Mouse (Mus musculus): ENCODE results near the gene N4bp2. TPM values are rescaled to one million over a fixed set of nuclear protein-coding genes. Genes with fewer than 3 reads are reported as not detected.

The N4bp2 gene
- polyA plus RNA-seq, 1 experiment from 2014 or later: 14.9 TPM

GRCm38 (mm10) chr5:65842947-65843346 lies 79.6 kb downstream of the N4bp2 start:
- Histone ChIP-seq H3K9me3 (no peaks in the 10 kb centered on the region), H3K36me3 (no peaks in the 10 kb centered on the region), H3K4me1 (replicated peaks) (no peaks in the 10 kb centered on the region), H3K27ac (replicated peaks) (no peak overlapping the region), H3K9ac (no peak overlapping the region), H3K27me3 (no peaks in the 10 kb centered on the region), H3K4me3 (no peak overlapping the region), H3K4me2 (no peak overlapping the region)
- WGBS: 96% methylated on average over 7 of the region's 7 CpGs
- no peak for ATAC-seq (ENCODE audit: low read depth)

DNA sequence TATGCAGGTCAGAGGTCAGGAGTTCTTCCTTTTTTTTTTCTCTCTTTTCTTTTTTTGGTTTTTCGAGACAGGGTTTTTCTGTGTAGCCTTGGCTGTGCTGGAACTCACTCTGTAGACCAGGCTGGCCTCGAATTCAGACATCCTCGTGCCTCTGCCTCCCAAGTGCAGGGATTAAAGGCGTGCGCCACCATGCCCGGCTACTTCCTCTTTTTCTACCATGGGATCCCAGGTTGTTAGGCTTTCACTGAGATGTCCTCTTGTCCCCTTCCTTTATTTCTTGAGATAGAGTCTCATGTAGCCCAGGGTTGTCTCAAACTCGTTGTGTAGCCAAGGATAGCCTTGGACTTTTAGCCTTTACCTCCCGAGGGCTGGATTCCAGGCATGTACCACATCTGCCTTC lies 83.2 kb downstream of the N4bp2 start:
- H3K4me2 ChIP-seq: no peak overlapping the region
- no peak overlapping the region for H3K27ac ChIP-seq (replicated peaks)
- no peak overlapping the region for H3K4me3 ChIP-seq
- H3K9ac ChIP-seq: no peak overlapping the region
- H3K9me3 ChIP-seq: no peaks in the 10 kb centered on the region
- no peak for ATAC-seq (ENCODE audit: low read depth)
- WGBS: 89% methylated on average over 8 of the region's 8 CpGs
- H3K4me1 ChIP-seq (replicated peaks): no peaks in the 10 kb centered on the region
- no peaks in the 10 kb centered on the region for H3K27me3 ChIP-seq
- H3K36me3 ChIP-seq: no peaks in the 10 kb centered on the region

DNA sequence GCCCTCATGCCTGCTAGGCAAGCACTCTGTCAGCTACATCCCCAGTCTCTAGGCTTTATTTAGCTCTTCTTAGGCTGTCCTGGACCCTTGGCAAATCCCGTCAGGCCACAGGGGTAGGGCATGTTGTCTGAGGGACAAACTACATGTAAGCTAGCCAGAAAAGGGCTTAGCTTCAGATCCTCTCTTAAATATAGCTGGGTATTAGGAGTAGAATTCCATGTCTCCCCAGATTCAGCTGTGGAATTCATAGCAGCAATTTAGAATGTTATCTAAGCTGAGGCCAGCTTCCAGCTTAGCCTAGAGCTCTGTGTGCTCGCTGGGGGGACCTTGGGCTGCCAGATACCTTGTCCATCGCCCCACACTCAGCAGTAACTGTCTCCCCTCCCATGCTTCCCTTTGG lies 83.6 kb downstream of the N4bp2 start:
- Histone ChIP-seq H3K4me2 (no peak overlapping the region), H3K9me3 (no peaks in the 10 kb centered on the region), H3K27ac (replicated peaks) (no peak overlapping the region), H3K9ac (no peak overlapping the region), H3K4me1 (replicated peaks) (no peaks in the 10 kb centered on the region), H3K27me3 (no peaks in the 10 kb centered on the region), H3K4me3 (no peak overlapping the region), H3K36me3 (no peaks in the 10 kb centered on the region)
- 85% methylated on average over 3 of the region's 3 CpGs for WGBS
- no peak for ATAC-seq (ENCODE audit: low read depth)

GRCm38 (mm10) chr5:65847656-65848055 lies 84.3 kb downstream of the N4bp2 start:
- Histone ChIP-seq H3K4me2 (no peak overlapping the region), H3K9ac (no peak overlapping the region), H3K9me3 (no peaks in the 10 kb centered on the region), H3K4me1 (replicated peaks) (no peaks in the 10 kb centered on the region), H3K27ac (replicated peaks) (no peak overlapping the region), H3K27me3 (no peaks in the 10 kb centered on the region), H3K4me3 (no peak overlapping the region), H3K36me3 (no peaks in the 10 kb centered on the region)
- WGBS: 73% methylated on average over 7 of the region's 7 CpGs
- no peak for ATAC-seq (ENCODE audit: low read depth)

DNA sequence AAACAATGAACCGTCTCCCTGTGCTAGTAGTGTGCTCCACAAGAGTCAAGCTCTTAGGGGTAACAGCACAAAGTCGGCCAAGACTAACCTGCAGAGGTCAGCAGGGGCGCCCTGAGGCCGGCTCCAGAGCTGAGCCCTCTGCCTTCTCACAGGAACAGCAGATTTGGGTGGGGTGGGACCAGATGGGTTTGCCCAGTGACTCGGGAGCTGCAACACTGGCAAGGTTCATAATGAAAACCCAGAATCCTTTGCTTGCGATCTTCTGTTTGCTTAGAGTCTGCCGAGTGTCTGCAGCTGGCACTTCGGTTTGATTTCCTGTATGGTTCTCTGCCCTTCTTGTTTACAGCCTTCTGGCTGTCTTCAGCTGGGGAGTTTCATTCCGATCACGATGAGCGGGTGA lies 87.4 kb downstream of the N4bp2 start:
- 75% methylated on average over 11 of the region's 11 CpGs for WGBS
- no peak overlapping the region for H3K27ac ChIP-seq (replicated peaks)

DNA sequence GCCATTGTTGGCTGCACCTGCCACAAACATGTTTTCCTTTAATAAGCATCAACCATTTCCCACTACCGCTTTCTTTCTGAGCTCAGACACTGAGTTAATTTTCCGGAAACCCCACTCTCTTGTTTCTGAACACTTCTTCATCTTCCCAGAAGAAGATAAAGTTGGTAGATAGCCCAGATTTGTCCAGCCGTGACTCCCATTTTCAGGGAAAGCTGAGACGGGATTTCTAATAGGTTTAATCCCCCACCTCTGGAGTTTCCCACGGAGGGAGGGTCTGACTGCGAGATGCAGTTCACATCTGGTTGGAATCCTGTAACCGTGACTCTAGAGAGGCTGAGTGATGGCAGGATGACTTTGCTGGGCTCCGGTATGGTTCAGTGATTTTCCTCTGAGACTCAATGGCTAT lies 91.5 kb downstream of the N4bp2 start:
- Histone ChIP-seq H3K9ac (no peak overlapping the region), H3K36me3 (no peaks in the 10 kb centered on the region), H3K4me2 (no peak overlapping the region), H3K27ac (replicated peaks) (no peak overlapping the region), H3K9me3 (no peaks in the 10 kb centered on the region), H3K4me3 (no peak overlapping the region), H3K4me1 (replicated peaks) (no peaks in the 10 kb centered on the region), H3K27me3 (no peaks in the 10 kb centered on the region)
- no peak for ATAC-seq (ENCODE audit: low read depth)
- WGBS: 71% methylated on average over 8 of the region's 8 CpGs

More for the DNA sequence above, 87.4 kb downstream of the N4bp2 start:
- Histone ChIP-seq H3K9me3 (no peaks in the 10 kb centered on the region), H3K4me1 (replicated peaks) (no peaks in the 10 kb centered on the region), H3K36me3 (no peaks in the 10 kb centered on the region), H3K9ac (no peak overlapping the region), H3K27me3 (no peaks in the 10 kb centered on the region), H3K4me3 (no peak overlapping the region), H3K4me2 (no peak overlapping the region)
- ATAC-seq (ENCODE audit: low read depth): no peak

- no peaks in the 10 kb centered on the region for H3K4me1 ChIP-seq (replicated peaks)
- H3K4me2 ChIP-seq: no peak overlapping the region
- H3K4me3 ChIP-seq: no peak overlapping the region
- H3K27ac ChIP-seq (replicated peaks): no peak overlapping the region
- H3K9ac ChIP-seq: no peak overlapping the region
- 72% methylated on average over 3 of the region's 3 CpGs for WGBS
- H3K9me3 ChIP-seq: no peaks in the 10 kb centered on the region
- ATAC-seq (ENCODE audit: low read depth): no peak
- no peaks in the 10 kb centered on the region for H3K36me3 ChIP-seq
- no peaks in the 10 kb centered on the region for H3K27me3 ChIP-seq
These were observed 92.2 kb downstream of the N4bp2 start for GRCm38 (mm10) chr5:65855571-65855970.

- no peaks in the 10 kb centered on the region for H3K9me3 ChIP-seq
- no peak for ATAC-seq (ENCODE audit: low read depth)
- no peak overlapping the region for H3K4me3 ChIP-seq
- 85% methylated on average over 16 of the region's 17 CpGs for WGBS
- H3K27ac ChIP-seq (replicated peaks): no peak overlapping the region
- H3K9ac ChIP-seq: no peak overlapping the region
- H3K36me3 ChIP-seq: no peaks in the 10 kb centered on the region
- no peaks in the 10 kb centered on the region for H3K4me1 ChIP-seq (replicated peaks)
- no peaks in the 10 kb centered on the region for H3K27me3 ChIP-seq
- H3K4me2 ChIP-seq: no peak overlapping the region
These were observed 93.5 kb downstream of the N4bp2 start for GRCm38 (mm10) chr5:65856591-65857411.

DNA sequence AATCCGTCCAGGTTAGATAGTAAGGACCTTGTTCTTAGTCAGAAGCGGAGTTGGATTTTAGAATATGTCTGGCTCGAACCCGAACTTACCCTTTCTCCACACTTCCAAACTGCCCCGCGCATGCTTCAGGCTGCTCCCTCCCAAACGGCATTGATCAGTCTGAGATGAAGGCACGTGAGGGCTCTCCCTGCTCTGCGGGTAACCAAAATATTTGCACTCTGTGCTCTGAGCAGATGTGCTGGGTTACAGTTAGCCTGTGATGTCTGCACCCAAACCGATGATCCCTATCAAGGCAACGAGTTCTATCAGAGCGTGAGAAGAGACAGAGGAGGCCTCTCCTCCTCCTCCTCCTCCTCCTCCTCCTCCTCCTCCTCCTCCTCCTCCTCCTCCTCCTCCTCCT lies 94.6 kb downstream of the N4bp2 start:
- Histone ChIP-seq H3K36me3 (no peaks in the 10 kb centered on the region), H3K9ac (no peak overlapping the region), H3K4me2 (no peak overlapping the region), H3K9me3 (no peaks in the 10 kb centered on the region), H3K27ac (replicated peaks) (no peak overlapping the region), H3K27me3 (no peaks in the 10 kb centered on the region), H3K4me1 (replicated peaks) (no peaks in the 10 kb centered on the region), H3K4me3 (no peak overlapping the region)
- 80% methylated on average over 12 of the region's 12 CpGs for WGBS
- ATAC-seq (ENCODE audit: low read depth): no peak

GRCm38 (mm10) chr5:65858355-65858754 lies 95.0 kb downstream of the N4bp2 start:
- H3K4me2 ChIP-seq: no peak overlapping the region
- no peak overlapping the region for H3K4me3 ChIP-seq
- H3K9me3 ChIP-seq: no peaks in the 10 kb centered on the region
- no peak overlapping the region for H3K27ac ChIP-seq (replicated peaks)
- no peaks in the 10 kb centered on the region for H3K27me3 ChIP-seq
- no peak overlapping the region for H3K9ac ChIP-seq
- no peaks in the 10 kb centered on the region for H3K36me3 ChIP-seq
- no peak for ATAC-seq (ENCODE audit: low read depth)
- H3K4me1 ChIP-seq (replicated peaks): no peaks in the 10 kb centered on the region
- WGBS: 92% methylated on average over 3 of the region's 6 CpGs

- H3K27ac ChIP-seq (replicated peaks): no peak overlapping the region
- no peak overlapping the region for H3K9ac ChIP-seq
- no peaks in the 10 kb centered on the region for H3K36me3 ChIP-seq
- no peaks in the 10 kb centered on the region for H3K9me3 ChIP-seq
- no peak overlapping the region for H3K4me3 ChIP-seq
- 80% methylated on average over 12 of the region's 12 CpGs for WGBS
- H3K27me3 ChIP-seq: no peaks in the 10 kb centered on the region
- no peaks in the 10 kb centered on the region for H3K4me1 ChIP-seq (replicated peaks)
- ATAC-seq (ENCODE audit: low read depth): no peak
- no peak overlapping the region for H3K4me2 ChIP-seq
These were observed 95.6 kb downstream of the N4bp2 start for GRCm38 (mm10) chr5:65858898-65859297.

DNA sequence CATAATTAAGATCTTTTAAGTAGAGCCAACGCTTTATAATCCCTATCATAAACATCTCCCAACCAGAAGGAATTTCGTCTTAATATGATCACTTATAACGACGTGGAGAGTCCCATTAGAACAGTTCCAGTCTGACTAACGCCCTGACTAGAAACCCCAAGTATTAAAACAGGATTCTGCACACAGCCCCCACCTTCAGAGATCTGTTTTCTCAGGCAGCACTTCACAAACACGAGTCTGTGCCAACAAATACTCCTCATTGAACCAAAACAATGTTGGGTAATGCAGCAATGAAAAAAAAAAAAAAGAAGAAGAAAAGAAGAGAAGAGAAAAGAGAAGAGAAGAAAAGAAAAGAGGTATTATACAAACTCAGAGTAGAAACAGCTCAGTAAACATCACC lies 96.1 kb downstream of the N4bp2 start:
- Histone ChIP-seq H3K4me1 (replicated peaks) (no peaks in the 10 kb centered on the region), H3K27me3 (no peaks in the 10 kb centered on the region), H3K9ac (no peak overlapping the region), H3K36me3 (no peaks in the 10 kb centered on the region), H3K9me3 (no peaks in the 10 kb centered on the region), H3K4me3 (no peak overlapping the region), H3K4me2 (no peak overlapping the region), H3K27ac (replicated peaks) (no peak overlapping the region)
- 71% methylated on average over 6 of the region's 6 CpGs for WGBS
- no peak for ATAC-seq (ENCODE audit: low read depth)
